Comparison of ENCODE assay signal across 8 mouse cellular contexts in the genomic region with DNA sequence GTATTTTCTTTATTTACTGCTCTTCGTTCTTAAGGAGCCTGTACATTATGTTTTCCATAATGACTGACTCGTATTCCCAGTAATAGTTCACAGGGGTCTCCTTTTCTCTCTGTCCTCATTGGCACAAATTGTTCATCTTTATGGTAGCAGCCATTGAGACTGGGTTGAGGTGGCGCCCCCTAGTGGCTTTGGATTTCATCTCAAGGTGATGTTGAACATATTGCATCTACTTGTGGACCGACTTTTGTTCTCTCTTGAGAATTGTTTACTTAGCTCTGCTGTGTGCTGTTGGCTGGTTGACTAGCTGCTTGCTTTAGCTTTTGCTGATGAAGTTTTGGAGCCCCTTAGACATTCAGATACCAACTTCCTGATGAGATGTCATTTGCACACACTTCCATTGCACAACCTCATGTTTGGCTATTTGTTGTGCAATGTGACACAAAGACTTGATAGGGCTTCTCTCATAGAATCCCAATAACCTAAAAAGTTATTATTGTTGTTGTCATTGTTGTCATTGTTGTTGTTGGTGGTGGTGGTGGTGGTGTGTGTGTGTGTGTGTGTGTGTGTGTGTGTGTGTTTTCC. TPM values are rescaled to one million over a fixed set of nuclear protein-coding genes. Genes with fewer than 3 reads are reported as not detected.
DNase-seq lines count a peak whose midpoint lies in the region; ATAC-seq lines count a peak whose summit lies in the region.
"Had no signal": no experiment of that assay in that cellular context is flagged by ENCODE, and none has a peak within 500 bp of the region (broad histone marks: within the 10 kb centered on the region; RNA-seq: fewer than 3 reads in every experiment).

No protein-coding gene starts in this region.

- H3K36me3 ChIP-seq in kidney, embryonic 16.5 days (ENCODE audit: insufficient read depth, low read length), result no peaks in the 10 kb centered on the region
- H3K36me3 ChIP-seq: limb, embryonic 13.5 days had no signal

- no peaks in the 10 kb centered on the region for H3K4me1 ChIP-seq in kidney, embryonic 16.5 days (ENCODE audit: insufficient read depth, low read length)
- H3K4me1 ChIP-seq: limb, embryonic 13.5 days had no signal

- H3K9ac ChIP-seq in kidney, embryonic 16.5 days (replicated peaks; ENCODE audit: low read length), result no peak overlapping the region
- H3K9ac ChIP-seq: limb, embryonic 13.5 days had no signal

- peak; percentile 12 to 65 for DNase-seq in kidney, adult 8-10 months
- DNase-seq in CD8-positive naive resting alpha-beta T cell, adult 2 months (ENCODE audit: low read depth in 2 of 2, low spot score in 2 of 2), result peak; percentile 67 to 74
- peak; percentile 75 for DNase-seq in R1 (ENCODE audit: low read depth, low spot score)
- DNase-seq in kidney, postnatal 36 days, result peak; percentile 52 to 86
- peak; percentile 49 to 83 for DNase-seq in spleen, postnatal 10 days (ENCODE audit: low spot score in 2 of 2)
- DNase-seq in cerebellum, adult 8-10 months, result no peak

- no peak overlapping the region for H3K4me3 ChIP-seq in kidney, embryonic 16.5 days (ENCODE audit: low read length)
- H3K4me3 ChIP-seq: limb, embryonic 13.5 days had no signal

- no peaks in the 10 kb centered on the region for H3K27me3 ChIP-seq in kidney, embryonic 16.5 days (ENCODE audit: insufficient read depth, low read length)
- H3K27me3 ChIP-seq: limb, embryonic 13.5 days had no signal

- H3K9me3 ChIP-seq in kidney, embryonic 16.5 days (ENCODE audit: low read length), result no peaks in the 10 kb centered on the region
- H3K9me3 ChIP-seq: limb, embryonic 13.5 days had no signal

- 68% methylated on average over 4 of the region's 4 CpGs for WGBS in kidney, embryonic 16.5 days

- no peak overlapping the region for H3K4me2 ChIP-seq in kidney, embryonic 16.5 days (replicated peaks; ENCODE audit: low read depth, low read length)
- H3K4me2 ChIP-seq: limb, embryonic 13.5 days had no signal

- H3K27ac ChIP-seq in kidney, embryonic 16.5 days (ENCODE audit: low read length), result no peak overlapping the region
- H3K27ac ChIP-seq: limb, embryonic 13.5 days had no signal

- ATAC-seq in kidney, embryonic 16.5 days (ENCODE audit: low FRiP score, low TSS enrichment), result no peak

RNA-seq across cellular contexts. Expression of gene Pfkfb3, which starts 14.0 kb away (rescaled TPM):
- polyA plus RNA-seq in kidney, embryonic 16.5 days (2015; fragmentation: Nextera tagmentation; extraction: Ambion mirVana), result 11.9 and 13.1 TPM in 2 replicates

RNA-seq across cellular contexts. Expression of gene Rbm17, which starts 36.1 kb away (rescaled TPM):
- polyA plus RNA-seq in kidney, embryonic 16.5 days (2015; fragmentation: Nextera tagmentation; extraction: Ambion mirVana), result 147 and 152 TPM in 2 replicates

RNA-seq across cellular contexts. Expression of gene Gm17490, which starts 58.2 kb away (rescaled TPM):
- polyA plus RNA-seq in kidney, embryonic 16.5 days (2015; fragmentation: Nextera tagmentation; extraction: Ambion mirVana), result not detected in 2 replicates
- polyA plus RNA-seq: limb, embryonic 13.5 days had no signal
